Mouse (Mus musculus) stomach, postnatal 0 days (tissue): ENCODE data around the gene Akt3. TPM values are rescaled to one million over a fixed set of nuclear protein-coding genes. Genes with fewer than 3 reads are reported as not detected.
A peak's percentile ranks its signal among the peaks of the same experiment; 100 is the strongest.

ENCODE experiments used
- ATAC-seq: fragments of 200-750 bp; cut with Nextera tagmentation; 2 replicates; pipeline ENCODE4 v1.8.0; 2017; ENCODE audit not compliant: low FRiP score, low TSS enrichment
- DNase-seq: peaks from one replicate; pipeline ENCODE4 v3.0.0-alpha.2; 2016; ENCODE audit warnings: low spot score
- H3K27ac ChIP-seq: fragments of 300-500 bp; sonication (generic); replicated peaks from 2 replicates; pipeline ENCODE4 v1.5.1; 2014; ENCODE audit warnings: mild to moderate bottlenecking, control low read depth
- H3K27me3 ChIP-seq: fragments of 300-500 bp; sonication (generic); 2 replicates; pipeline ENCODE4 v1.6.1; 2014; ENCODE audit warnings: low read length; ENCODE audit not compliant: control insufficient read depth, insufficient read depth
- H3K36me3 ChIP-seq: fragments of 300-500 bp; sonication (generic); 2 replicates; pipeline ENCODE4 v1.6.1; 2014; ENCODE audit warnings: low read length, mixed read lengths; ENCODE audit not compliant: control insufficient read depth, insufficient read depth
- H3K4me1 ChIP-seq: fragments of 300-500 bp; sonication (generic); replicated peaks from 2 replicates; pipeline ENCODE4 v1.6.1; 2014; ENCODE audit warnings: antibody characterized with exemption; ENCODE audit not compliant: control insufficient read depth, insufficient read depth
- H3K4me2 ChIP-seq: fragments of 300-500 bp; sonication (generic); replicated peaks from 2 replicates; pipeline ENCODE4 v1.6.1; 2014; ENCODE audit warnings: low read depth, mild to moderate bottlenecking, control low read depth, moderate library complexity
- H3K4me3 ChIP-seq: fragments of 300-500 bp; sonication (generic); 2 replicates; pipeline ENCODE4 v1.5.1; 2014; ENCODE audit warnings: low read depth, low read length, control low read depth
- H3K9ac ChIP-seq: fragments of 300-500 bp; sonication (generic); 2 replicates; pipeline ENCODE4 v1.6.1; 2014; ENCODE audit warnings: mild to moderate bottlenecking, low read length, control low read depth, mixed read lengths
- H3K9me3 ChIP-seq: fragments of 300-500 bp; sonication (generic); 2 replicates; pipeline ENCODE4 v1.6.1; 2016; ENCODE audit warnings: low read length; ENCODE audit not compliant: control insufficient read depth
- CTCF ChIP-seq: IDR thresholded peaks from 2 replicates; pipeline ENCODE4 v1.5.1; 2016; ENCODE audit warnings: antibody characterized with exemption, low read depth, mild to moderate bottlenecking, moderate library complexity
- EP300 ChIP-seq: optimal IDR thresholded peaks from 2 replicates; pipeline ENCODE3; 2016; ENCODE audit warnings: antibody characterized with exemption
- WGBS: fragments of 180-500 bp; shearing (Covaris S2); extraction: QIAGEN DNeasy Blood & Tissue Kit; methylation state at CpG from one replicate; pipeline ENCODE4 v1.1.7; 2014; 5-methylcytosine and 5-hydroxymethylcytosine counted together
- polyA plus RNA-seq: library from polyadenylated mRNA; unstranded; fragments of >200 nt; fragmentation: Nextera tagmentation; extraction: Ambion mirVana; gene quantifications from 2 replicates; pipeline ENCODE4 v1.2.1, GENCODE M21; 2015

Akt3 gene
- polyA plus RNA-seq, 1 experiment from 2014 or later, result 2.1 TPM

- WGBS, result 70% methylated on average over 3 of the region's 3 CpGs
- H3K9me3 ChIP-seq, result no peaks in the 10 kb centered on the region
These were observed 248.0 kb downstream of the Akt3 start for GRCm38 (mm10) chr1:177010041-177010440.

GRCm38 (mm10) chr1:177008777-177009176 lies 249.2 kb downstream of the Akt3 start:
- ATAC-seq (no peak; the same call in 1 of the 2 replicates), DNase-seq (no peak)
- Histone ChIP-seq H3K9ac (no peak overlapping the region), H3K4me2 (no peak overlapping the region), H3K4me1 (no peaks in the 10 kb centered on the region), H3K4me3 (no peak overlapping the region), H3K27ac (no peak overlapping the region), H3K36me3 (no peaks in the 10 kb centered on the region), H3K9me3 (no peaks in the 10 kb centered on the region), H3K27me3 (no peaks in the 10 kb centered on the region)
- WGBS, result 76% methylated on average over 1 of the region's 1 CpGs
- TF ChIP-seq EP300 (no peak), CTCF (no peak)

More at GRCm38 (mm10) chr1:177010041-177010440, 248.0 kb downstream of the Akt3 start:
- H3K27ac ChIP-seq, result no peak overlapping the region
- H3K4me3 ChIP-seq, result no peak overlapping the region
- TF ChIP-seq CTCF (no peak), EP300 (no peak)
- no peak overlapping the region for H3K9ac ChIP-seq
- H3K36me3 ChIP-seq, result no peaks in the 10 kb centered on the region
- H3K27me3 ChIP-seq, result no peaks in the 10 kb centered on the region
- DNase-seq (no peak), ATAC-seq (no peak)
- no peak overlapping the region for H3K4me2 ChIP-seq
- 0 out of 2 replicates have a peak, but pooled peaks cover 2% of the 10 kb centered on the region for H3K4me1 ChIP-seq

- Histone ChIP-seq H3K4me3 (no peak overlapping the region), H3K27ac (no peak overlapping the region), H3K36me3 (no peaks in the 10 kb centered on the region), H3K9ac (no peak overlapping the region), H3K4me2 (no peak overlapping the region), H3K4me1 (no peaks in the 10 kb centered on the region), H3K9me3 (no peaks in the 10 kb centered on the region), H3K27me3 (no peaks in the 10 kb centered on the region)
- WGBS, result 74% methylated on average over 3 of the region's 3 CpGs
- no peak for ATAC-seq
- DNase-seq, result no peak
- TF ChIP-seq CTCF (no peak), EP300 (no peak)
These were observed 250.6 kb downstream of the Akt3 start for GRCm38 (mm10) chr1:177007405-177007804.

GRCm38 (mm10) chr1:177004041-177004741 lies 253.8 kb downstream of the Akt3 start:
- Histone ChIP-seq H3K36me3 (no peaks in the 10 kb centered on the region), H3K27me3 (no peaks in the 10 kb centered on the region), H3K9me3 (no peaks in the 10 kb centered on the region), H3K9ac (no peak overlapping the region), H3K27ac (no peak overlapping the region), H3K4me1 (no peaks in the 10 kb centered on the region), H3K4me3 (no peak overlapping the region), H3K4me2 (no peak overlapping the region)
- TF ChIP-seq CTCF (no peak), EP300 (no peak)
- DNase-seq (no peak), ATAC-seq (no peak)
- 73% methylated on average over 4 of the region's 4 CpGs for WGBS

- no peaks in the 10 kb centered on the region for H3K4me1 ChIP-seq
- H3K27me3 ChIP-seq, result no peaks in the 10 kb centered on the region
- H3K9ac ChIP-seq, result no peak overlapping the region
- DNase-seq (no peak), ATAC-seq (no peak)
- H3K4me3 ChIP-seq, result no peak overlapping the region
- H3K27ac ChIP-seq, result no peak overlapping the region
- no peak overlapping the region for H3K4me2 ChIP-seq
- 65% methylated on average over 6 of the region's 6 CpGs for WGBS
- no peaks in the 10 kb centered on the region for H3K36me3 ChIP-seq
- H3K9me3 ChIP-seq, result no peaks in the 10 kb centered on the region
- TF ChIP-seq CTCF (no peak), EP300 (no peak)
These were observed 255.1 kb downstream of the Akt3 start for GRCm38 (mm10) chr1:177002951-177003350.

GRCm38 (mm10) chr1:176999011-176999410 lies 259.0 kb downstream of the Akt3 start:
- Histone ChIP-seq H3K36me3 (no peaks in the 10 kb centered on the region), H3K27me3 (no peaks in the 10 kb centered on the region), H3K4me1 (peaks cover 4% of the 10 kb centered on the region; the same call in 1 of the 2 replicates), H3K4me3 (no peak overlapping the region), H3K4me2 (no peak overlapping the region), H3K9ac (no peak overlapping the region), H3K9me3 (no peaks in the 10 kb centered on the region), H3K27ac (no peak overlapping the region)
- no peak for DNase-seq
- ATAC-seq, result no peak
- TF ChIP-seq CTCF (peak; percentile 51), EP300 (no peak)
- 48% methylated on average over 6 of the region's 6 CpGs for WGBS
